Mouse (Mus musculus) MEL (cell line): Measurements from ENCODE around the gene Chat. TPM values are rescaled to one million over a fixed set of nuclear protein-coding genes. Genes with fewer than 3 reads are reported as not detected.

Source experiments
- DNase-seq: peaks from one replicate; pipeline ENCODE4 v3.0.0; 2011; ENCODE audit warnings: low read depth, low spot score
- H3K27ac ChIP-seq: 2 replicates; pipeline ENCODE4 v1.5.1; 2012; ENCODE audit warnings: low read depth, mild to moderate bottlenecking, control low read depth, low read length, moderate library complexity; ENCODE audit not compliant: control insufficient read depth
- H3K27me3 ChIP-seq, 2 experiments: fragments of 150-350 bp in 1 of 2; sonication (generic) in 1 of 2; 2 replicates each; pipeline ENCODE4 v1.6.1; 2012; ENCODE audit warnings: low read length in 2 of 2, mild to moderate bottlenecking in 2 of 2, improper control_type of control experiment in 1 of 2, moderate library complexity in 1 of 2; ENCODE audit not compliant: insufficient read depth in 2 of 2, control insufficient read depth in 1 of 2
- H3K36me3 ChIP-seq, 2 experiments: 2 replicates each; pipeline ENCODE4 v1.6.1; 2012 to 2014; ENCODE audit warnings: low read length in 2 of 2, improper control_type of control experiment in 1 of 2, inconsistent platforms in 1 of 2, mild to moderate bottlenecking in 1 of 2; ENCODE audit not compliant: insufficient read depth in 2 of 2, control insufficient read depth in 1 of 2
- H3K4me1 ChIP-seq, 2 experiments: fragments of 150-350 bp in 1 of 2; sonication (generic) in 1 of 2; 2 replicates each; pipeline ENCODE4 v1.6.1; 2012; ENCODE audit warnings: low read length in 2 of 2, improper control_type of control experiment in 1 of 2, mild to moderate bottlenecking in 1 of 2; ENCODE audit not compliant: insufficient read depth in 2 of 2, control insufficient read depth in 1 of 2
- H3K4me3 ChIP-seq, 2 experiments: fragments of 150-350 bp in 1 of 2; sonication (generic) in 1 of 2; 2 replicates each; pipeline ENCODE4 v1.5.1; 2012; ENCODE audit warnings: low read depth in 2 of 2, low read length in 2 of 2, mild to moderate bottlenecking in 2 of 2, moderate library complexity in 2 of 2, control low read depth in 1 of 2, improper control_type of control experiment in 1 of 2; ENCODE audit not compliant: control insufficient read depth in 1 of 2, insufficient read depth in 1 of 2
- H3K79me2 ChIP-seq: 2 replicates; pipeline ENCODE4 v1.6.1; 2012; ENCODE audit warnings: mild to moderate bottlenecking, low read length, moderate library complexity; ENCODE audit not compliant: control insufficient read depth, poor library complexity, insufficient read depth
- H3K9ac ChIP-seq: 2 replicates; pipeline ENCODE4 v1.6.1; 2012; ENCODE audit warnings: low read depth, mild to moderate bottlenecking, control low read depth, low read length, moderate library complexity; ENCODE audit not compliant: control insufficient read depth, poor library complexity, severe bottlenecking
- H3K9me3 ChIP-seq: fragments of 150-350 bp; sonication (generic); replicated peaks from 2 replicates; pipeline ENCODE4 v1.6.1; 2012; ENCODE audit warnings: mild to moderate bottlenecking, low read length, improper control_type of control experiment, moderate library complexity; ENCODE audit not compliant: insufficient read depth
- CTCF ChIP-seq, 3 experiments: IDR thresholded peaks in 2 of 3; conservative IDR thresholded peaks in 1 of 3; 2 replicates each; pipeline ENCODE4 v1.5.1; 2011 to 2012; ENCODE audit warnings: low read length in 3 of 3, low read depth in 2 of 3, mild to moderate bottlenecking in 2 of 3, improper control_type of control experiment in 1 of 3, inconsistent platforms in 1 of 3, mixed read lengths in 1 of 3, moderate library complexity in 1 of 3; ENCODE audit not compliant: control insufficient read depth in 1 of 3, insufficient read depth in 1 of 3, poor library complexity in 1 of 3, severe bottlenecking in 1 of 3
- E2F4 ChIP-seq: IDR thresholded peaks from 2 replicates; pipeline ENCODE4 v1.6.1; 2011; ENCODE audit warnings: low read depth, low read length, improper control_type of control experiment, borderline replicate concordance
- ELF1 ChIP-seq: IDR thresholded peaks from 2 replicates; pipeline ENCODE4 v1.6.1; 2014; ENCODE audit warnings: low read depth, mild to moderate bottlenecking, inconsistent platforms, low read length, improper control_type of control experiment, moderate library complexity
- ETS1 ChIP-seq: IDR thresholded peaks from 2 replicates; pipeline ENCODE4 v1.6.1; 2012; ENCODE audit warnings: low read depth, mild to moderate bottlenecking, inconsistent platforms, low read length, improper control_type of control experiment, moderate library complexity
- JUND ChIP-seq: IDR thresholded peaks from 2 replicates; pipeline ENCODE4 v1.6.1; 2011; ENCODE audit warnings: low read depth, mild to moderate bottlenecking, improper control_type of control experiment, low read length
- KAT2A ChIP-seq: conservative IDR thresholded peaks from 2 replicates; pipeline ENCODE4 v1.6.1; 2012; ENCODE audit warnings: low read depth, low read length, improper control_type of control experiment, inconsistent platforms
- MAFK ChIP-seq: IDR thresholded peaks from 2 replicates; pipeline ENCODE4 v1.6.1; 2011; ENCODE audit warnings: low read depth, mild to moderate bottlenecking, low read length, improper control_type of control experiment, borderline replicate concordance
- MAX ChIP-seq: IDR thresholded peaks from 2 replicates; pipeline ENCODE4 v1.6.1; 2011; ENCODE audit warnings: low read length, improper control_type of control experiment
- MAZ ChIP-seq: IDR thresholded peaks from 2 replicates; pipeline ENCODE4 v1.6.1; 2012; ENCODE audit warnings: low read depth, mild to moderate bottlenecking, inconsistent platforms, low read length, improper control_type of control experiment
- MXI1 ChIP-seq: IDR thresholded peaks from 2 replicates; pipeline ENCODE4 v1.6.1; 2011; ENCODE audit warnings: mild to moderate bottlenecking, low read depth, low read length, improper control_type of control experiment
- MYB ChIP-seq: IDR thresholded peaks from 2 replicates; pipeline ENCODE4 v1.6.1; 2011; ENCODE audit warnings: mild to moderate bottlenecking, low read depth, low read length, improper control_type of control experiment
- MYC ChIP-seq: IDR thresholded peaks from 2 replicates; pipeline ENCODE4 v1.6.1; 2011; ENCODE audit warnings: low read depth, mild to moderate bottlenecking, low read length, improper control_type of control experiment, moderate library complexity
- POLR2AphosphoS2 ChIP-seq: IDR thresholded peaks from 2 replicates; pipeline ENCODE4 v1.6.1; 2011; ENCODE audit warnings: low read length, improper control_type of control experiment
- POLR2AphosphoS5 ChIP-seq: IDR thresholded peaks from 2 replicates; pipeline ENCODE4 v1.6.1; 2012; ENCODE audit warnings: low read depth, borderline replicate concordance, mild to moderate bottlenecking, inconsistent platforms, low read length, moderate library complexity, mixed read lengths
- RCOR1 ChIP-seq: IDR thresholded peaks from 2 replicates; pipeline ENCODE4 v1.6.1; 2012; ENCODE audit warnings: low read depth, mild to moderate bottlenecking, inconsistent platforms, low read length, improper control_type of control experiment
- SIN3A ChIP-seq: IDR thresholded peaks from 2 replicates; pipeline ENCODE4 v1.6.1; 2012; ENCODE audit warnings: low read length, improper control_type of control experiment, inconsistent platforms
- SMC3 ChIP-seq: IDR thresholded peaks from 2 replicates; pipeline ENCODE4 v1.6.1; 2011; ENCODE audit warnings: low read depth, low read length, improper control_type of control experiment
- TBP ChIP-seq: IDR thresholded peaks from 2 replicates; pipeline ENCODE4 v1.8.0; 2011; ENCODE audit warnings: low read depth, low read length, improper control_type of control experiment
- TCF12 ChIP-seq: IDR thresholded peaks from 2 replicates; pipeline ENCODE4 v1.6.1; 2014; ENCODE audit warnings: low read depth, mild to moderate bottlenecking, inconsistent platforms, low read length, improper control_type of control experiment, moderate library complexity
- UBTF ChIP-seq: IDR thresholded peaks from 2 replicates; pipeline ENCODE4 v1.6.1; 2012; ENCODE audit warnings: low read depth, mild to moderate bottlenecking, inconsistent platforms, low read length, improper control_type of control experiment, moderate library complexity, borderline replicate concordance; ENCODE audit not compliant: insufficient read depth
- USF1 ChIP-seq: IDR thresholded peaks from 2 replicates; pipeline ENCODE4 v1.6.1; 2014; ENCODE audit warnings: low read depth, mild to moderate bottlenecking, inconsistent platforms, low read length, improper control_type of control experiment, moderate library complexity
- USF2 ChIP-seq, 2 experiments: IDR thresholded peaks; 2 replicates each; pipeline ENCODE4 v1.6.1; 2011 to 2012; ENCODE audit warnings: improper control_type of control experiment in 2 of 2, low read length in 2 of 2, borderline replicate concordance in 1 of 2, inconsistent platforms in 1 of 2, low read depth in 1 of 2, mild to moderate bottlenecking in 1 of 2; ENCODE audit not compliant: insufficient read depth in 1 of 2
- ZC3H11A ChIP-seq: IDR thresholded peaks from 2 replicates; pipeline ENCODE4 v1.6.1; 2012; ENCODE audit warnings: low read depth, mild to moderate bottlenecking, inconsistent platforms, low read length, improper control_type of control experiment
- ZKSCAN1 ChIP-seq: IDR thresholded peaks from 2 replicates; pipeline ENCODE4 v1.6.1; 2012; ENCODE audit warnings: low read depth, mild to moderate bottlenecking, inconsistent platforms, low read length, improper control_type of control experiment, moderate library complexity
- ZMIZ1 ChIP-seq: IDR thresholded peaks from 2 replicates; pipeline ENCODE4 v1.6.1; 2012; ENCODE audit warnings: low read depth, mild to moderate bottlenecking, inconsistent platforms, low read length, improper control_type of control experiment, moderate library complexity
- ZNF384 ChIP-seq: IDR thresholded peaks from 2 replicates; pipeline ENCODE4 v1.6.1; 2012; ENCODE audit warnings: low read depth, mild to moderate bottlenecking, inconsistent platforms, low read length, improper control_type of control experiment
- polyA plus RNA-seq, 2 experiments: library from polyadenylated mRNA; stranded (reverse) in 1 of 2; unstranded in 1 of 2; fragments of >175 nt in 1 of 2; fragments of >200 nt in 1 of 2; gene quantifications; 2 replicates each; pipeline versions ENCODE4 v1.2.1 to v1.2.4; 2012; ENCODE audit warnings: low replicate concordance in 2 of 2, low read depth in 1 of 2; ENCODE audit not compliant: insufficient read length in 2 of 2, insufficient read depth in 1 of 2, missing spikeins in 1 of 2
- total RNA-seq: library from RNA; depleted of rRNA; stranded (reverse); fragments of 300-350 nt; gene quantifications from 2 replicates; pipeline ENCODE4 v1.2.3, GENCODE M21; 2012

Chat gene
- total and polyA plus RNA-seq, 3 experiments = not detected

GRCm38 (mm10) chr14:32467606-32468005 lies 1.8 kb upstream of the Chat start:
- Histone ChIP-seq H3K36me3 (no peaks in the 10 kb centered on the region), H3K27me3 (no peaks in the 10 kb centered on the region; a peak in 1 of 4 replicates), H3K4me1 (no peaks in the 10 kb centered on the region), H3K9me3 (no peaks in the 10 kb centered on the region), H3K79me2 (no peaks in the 10 kb centered on the region), H3K27ac (no peak overlapping the region), H3K4me3 (no peak overlapping the region), H3K9ac (no peak overlapping the region)
- DNase-seq = peak; percentile 59
- 0 out of 2 replicates have a peak, but pooled peaks have one; percentile 24 for TF ChIP-seq MAX
- no peak for TF ChIP-seq CTCF (IDR thresholded peaks at IDR 0.05 in 2 of 3, conservative IDR thresholded peaks at IDR 0.05 in 1 of 3; ENCODE audit: control insufficient read depth in 1 of 3, insufficient read depth in 1 of 3, low read depth in 2 of 3, low read length in 3 of 3, poor library complexity in 1 of 3, severe bottlenecking in 1 of 3)
- no peak for TF ChIP-seq ELF1
- TF ChIP-seq ZKSCAN1 = no peak
- no peak for TF ChIP-seq TBP
- peak; percentile 45; the same call in 1 of the 2 replicates for TF ChIP-seq SIN3A
- TF ChIP-seq MYB = no peak
- TF ChIP-seq POLR2AphosphoS5 = no peak
- no peak for TF ChIP-seq ETS1

GRCm38 (mm10) chr14:32465506-32465870 lies 301 bp downstream of the Chat start:
- H3K27me3 ChIP-seq = no peaks in the 10 kb centered on the region
- DNase-seq = no peak
- no peak overlapping the region for H3K9ac ChIP-seq

GRCm38 (mm10) chr14:32464601-32465505 lies 936 bp downstream of the Chat start, which contains the start of gene Slc18a3:
TSS of gene Slc18a3 (minus strand) at chr14:32464850.
- Histone ChIP-seq H3K4me1 (no peaks in the 10 kb centered on the region), H3K4me3 (no peak within 1 kb of the TSS), H3K9me3 (no peaks in the 10 kb centered on the region), H3K36me3 (no peaks in the 10 kb centered on the region), H3K79me2 (no peaks in the 10 kb centered on the region), H3K27ac (no peak within 1 kb of the TSS), H3K27me3 (no peaks in the 10 kb centered on the region), H3K9ac (no peak within 1 kb of the TSS)
- DNase-seq = no peak
- TF ChIP-seq SMC3 = no peak
- TF ChIP-seq JUND = no peak
- TF ChIP-seq MAX = no peak
- no peak for TF ChIP-seq MXI1
- TF ChIP-seq MAZ = no peak
- no peak for TF ChIP-seq MYB
- no peak for TF ChIP-seq ETS1
- no peak for TF ChIP-seq ZMIZ1
- no peak for TF ChIP-seq USF2 (IDR thresholded peaks at IDR 0.05; ENCODE audit: borderline replicate concordance in 1 of 2, insufficient read depth in 1 of 2, low read depth in 1 of 2, low read length in 2 of 2)
- no peak for TF ChIP-seq E2F4
- TF ChIP-seq RCOR1 = no peak
- TF ChIP-seq ELF1 = no peak
- no peak for TF ChIP-seq TCF12
- TF ChIP-seq POLR2AphosphoS5 = no peak
- TF ChIP-seq UBTF = no peak

More at GRCm38 (mm10) chr14:32465506-32465870, 301 bp downstream of the Chat start:
- no peaks in the 10 kb centered on the region for H3K79me2 ChIP-seq
- H3K9me3 ChIP-seq = no peaks in the 10 kb centered on the region
- no peak overlapping the region for H3K4me3 ChIP-seq
- H3K4me1 ChIP-seq = no peaks in the 10 kb centered on the region
- no peaks in the 10 kb centered on the region for H3K36me3 ChIP-seq
- TF ChIP-seq ZKSCAN1 (no peak), USF1 (no peak), MYC (no peak), ZNF384 (no peak), MAX (no peak), ZC3H11A (no peak), RCOR1 (no peak), JUND (no peak), MXI1 (no peak), KAT2A (no peak), ZMIZ1 (no peak), POLR2AphosphoS2 (no peak), MAFK (no peak)
- no peak overlapping the region for H3K27ac ChIP-seq
